In genomic region chr1:133367606-133368488, GRCm38 (mm10) we compare ENCODE assay signal across 9 mouse cellular contexts. TPM values are rescaled to one million over a fixed set of nuclear protein-coding genes. Genes with fewer than 3 reads are reported as not detected.
DNase-seq lines count a peak whose midpoint lies in the region; ATAC-seq and TF ChIP-seq lines count a peak whose summit lies in the region.
"Had no signal": no experiment of that assay in that cellular context is flagged by ENCODE, and none has a peak within 500 bp of the region (broad histone marks: within the 10 kb centered on the region; RNA-seq: fewer than 3 reads in every experiment).

No protein-coding gene starts in this region.

- peak; percentile 43 for DNase-seq in hindbrain, embryonic 10.5 days (ENCODE audit: low spot score)
- DNase-seq in hindbrain, embryonic 14.5 days (ENCODE audit: low spot score), result no peak
- DNase-seq in ES-E14 (ENCODE audit: low read depth, low spot score), result peak; percentile 88
- peak; percentile 59 for DNase-seq in embryo, embryonic 11 days
- peak; percentile 39 for DNase-seq in limb, embryonic 11.5 days (ENCODE audit: low spot score)
- DNase-seq in natural killer cell, adult 2 months (ENCODE audit: low spot score in 2 of 2), result no peak
- no peak for DNase-seq in layer of hippocampus, adult 8-10 months (ENCODE audit: low spot score in 2 of 2)

- H3K27ac ChIP-seq in hindbrain, embryonic 10.5 days, result peak overlapping the region; percentile 54
- no peak overlapping the region; the same call in 1 of the 2 replicates for H3K27ac ChIP-seq in hindbrain, embryonic 14.5 days
- peak overlapping the region; percentile 44; the same call in 1 of the 2 replicates for H3K27ac ChIP-seq in ES-E14 (ENCODE audit: insufficient read depth, low read depth, low read length, poor library complexity, severe bottlenecking)
- no peak overlapping the region for H3K27ac ChIP-seq in limb, embryonic 11.5 days (replicated peaks; ENCODE audit: low read depth, low read length)

- ATAC-seq in hindbrain, embryonic 14.5 days (ENCODE audit: low FRiP score), result no peak
- ATAC-seq in limb, embryonic 11.5 days (ENCODE audit: insufficient number of reproducible peaks, low FRiP score, low TSS enrichment, low read depth), result no peak
- ATAC-seq in monocyte, adult 5-6 weeks (replicated peaks; ENCODE audit: insufficient number of reproducible peaks, low FRiP score, low TSS enrichment, poor library complexity, severe bottlenecking), result no peak

- no peaks in the 10 kb centered on the region for H3K9me3 ChIP-seq in hindbrain, embryonic 10.5 days
- H3K9me3 ChIP-seq in hindbrain, embryonic 14.5 days (ENCODE audit: control insufficient read depth, low read length), result no peaks in the 10 kb centered on the region
- no peaks in the 10 kb centered on the region for H3K9me3 ChIP-seq in ES-E14 (ENCODE audit: control insufficient read depth, insufficient read depth, low read depth, low read length)
- H3K9me3 ChIP-seq in limb, embryonic 11.5 days (ENCODE audit: control insufficient read depth, low read length), result no peaks in the 10 kb centered on the region

- WGBS in hindbrain, embryonic 10.5 days, result 11% methylated on average over 11 of the region's 11 CpGs
- WGBS in hindbrain, embryonic 14.5 days, result 14% methylated on average over 11 of the region's 11 CpGs
- 5% methylated on average over 11 of the region's 11 CpGs for WGBS in limb, embryonic 11.5 days

- peaks cover 66% of the 10 kb centered on the region for H3K4me1 ChIP-seq in hindbrain, embryonic 10.5 days (replicated peaks)
- H3K4me1 ChIP-seq in hindbrain, embryonic 14.5 days (replicated peaks; ENCODE audit: control insufficient read depth, insufficient read depth, low read length), result peaks cover 26% of the 10 kb centered on the region
- peaks cover 2 to 31% of the 10 kb centered on the region in 2 experiments; a peak in 2 of 4 replicates for H3K4me1 ChIP-seq in ES-E14 (ENCODE audit: control insufficient read depth in 2 of 2, insufficient read depth in 2 of 2, low read length in 2 of 2, poor library complexity in 1 of 2)
- peaks cover 19% of the 10 kb centered on the region for H3K4me1 ChIP-seq in limb, embryonic 11.5 days (ENCODE audit: control insufficient read depth, insufficient read depth, low read length)

- in situ Hi-C loops in ES-E14 (cut with MboI; ENCODE audit: low sequenced_read_pairs in 2 of 2, unreplicated experiment in 2 of 2), result loop anchor here in 1 of 2 experiments (25.0 kb wide), 1 partner anchor 206 kb away; the partner anchor contains the start of gene Plekha6

- H3K9ac ChIP-seq in hindbrain, embryonic 14.5 days, result no peak overlapping the region
- H3K9ac ChIP-seq in ES-E14 (ENCODE audit: insufficient read depth, low read depth, low read length, poor library complexity, severe bottlenecking), result no peak overlapping the region
- 0 out of 2 replicates have a peak overlapping the region, but pooled peaks have one; percentile 27 for H3K9ac ChIP-seq in limb, embryonic 11.5 days (ENCODE audit: low read length)

- H3K4me2 ChIP-seq in hindbrain, embryonic 14.5 days (replicated peaks), result no peak overlapping the region
- peak overlapping the region; percentile 10; the same call in 1 of the 2 replicates for H3K4me2 ChIP-seq in limb, embryonic 11.5 days (ENCODE audit: low read depth, severe bottlenecking)

- H3K36me3 ChIP-seq in hindbrain, embryonic 10.5 days, result no peaks in the 10 kb centered on the region
- no peaks in the 10 kb centered on the region for H3K36me3 ChIP-seq in hindbrain, embryonic 14.5 days (replicated peaks; ENCODE audit: control insufficient read depth, insufficient read depth)
- H3K36me3 ChIP-seq in ES-E14 (ENCODE audit: control insufficient read depth, insufficient read depth, low read length, poor library complexity, severe bottlenecking), result no peaks in the 10 kb centered on the region
- no peaks in the 10 kb centered on the region for H3K36me3 ChIP-seq in limb, embryonic 11.5 days (ENCODE audit: control insufficient read depth, insufficient read depth, low read length)

- H3K4me3 ChIP-seq in hindbrain, embryonic 10.5 days, result peak overlapping the region; percentile 7
- H3K4me3 ChIP-seq in hindbrain, embryonic 14.5 days (replicated peaks; ENCODE audit: low read length), result no peak overlapping the region
- no peak overlapping the region for H3K4me3 ChIP-seq in ES-E14 (ENCODE audit: insufficient read depth in 1 of 2, low read depth in 1 of 2, low read length in 2 of 2, poor library complexity in 1 of 2, severe bottlenecking in 1 of 2)
- no peak overlapping the region for H3K4me3 ChIP-seq in limb, embryonic 11.5 days (ENCODE audit: low read depth, low read length)

- H3K27me3 ChIP-seq in hindbrain, embryonic 10.5 days (ENCODE audit: insufficient read depth, poor library complexity, severe bottlenecking), result peaks cover 44% of the 10 kb centered on the region
- H3K27me3 ChIP-seq in hindbrain, embryonic 14.5 days (ENCODE audit: control insufficient read depth, insufficient read depth, low read length), result peaks cover 15% of the 10 kb centered on the region
- peaks cover 16% of the 10 kb centered on the region for H3K27me3 ChIP-seq in limb, embryonic 11.5 days (ENCODE audit: control insufficient read depth, insufficient read depth, low read length)

TF ChIP-seq in ES-E14, 5 proteins besides CTCF, POLR2A, EP300 and RAD21:
- TF ChIP-seq HCFC1 (IDR thresholded peaks at IDR 0.05; ENCODE audit: borderline replicate concordance, insufficient read depth, low read length), result no peak
- no peak for TF ChIP-seq ZNF384 (IDR thresholded peaks at IDR 0.05; ENCODE audit: low read depth, low read length)
- no peak for TF ChIP-seq ZC3H11A (IDR thresholded peaks at IDR 0.05; ENCODE audit: borderline replicate concordance, low read depth, low read length)
- no peak for TF ChIP-seq CHD2 (IDR thresholded peaks at IDR 0.05; ENCODE audit: low read depth, low read length)
- no peak for TF ChIP-seq MAFK (IDR thresholded peaks at IDR 0.05; ENCODE audit: insufficient read depth, low read depth, low read length)
TF ChIP-seq in ES-E14: peak in this region for 0.

RNA-seq across cellular contexts. Expression of gene Etnk2, which starts 4.5 kb away (rescaled TPM):
- 2.9 and 4.1 TPM in 2 replicates for polyA plus RNA-seq in hindbrain, embryonic 10.5 days (2016; fragmentation: Nextera tagmentation; extraction: Ambion mirVana)
- polyA plus RNA-seq in hindbrain, embryonic 14.5 days (2014; fragmentation: Nextera tagmentation; extraction: Ambion mirVana), result 20.3 TPM in 2 replicates
- total RNA-seq in ES-E14 (2012; rRNA removed), result 4.8 and 7.4 TPM in 2 replicates
- 1.0 and 1.3 TPM in 2 replicates for polyA plus RNA-seq in limb, embryonic 11.5 days (2014; fragmentation: Nextera tagmentation; extraction: Ambion mirVana)
- total RNA-seq in layer of hippocampus, adult 8-10 months (2022), result 1 to 10 TPM; 2.0 to 3.3 (median 2.5) TPM
- 0.85 to 1.4 TPM in 2 of 3 replicates, not detected in the other for total RNA-seq in monocyte, adult 5-6 weeks (2017)

RNA-seq across cellular contexts. Expression of gene Ren1, which starts 17.5 kb away (rescaled TPM):
- 0.22 and 0.37 TPM in 2 replicates for polyA plus RNA-seq in hindbrain, embryonic 10.5 days (2016; fragmentation: Nextera tagmentation; extraction: Ambion mirVana)
- 7.3 and 11.1 TPM in 2 replicates for polyA plus RNA-seq in hindbrain, embryonic 14.5 days (2014; fragmentation: Nextera tagmentation; extraction: Ambion mirVana)
- 0.67 and 0.69 TPM in 2 replicates for total RNA-seq in ES-E14 (2012; rRNA removed)
- not detected in 2 replicates for polyA plus RNA-seq in limb, embryonic 11.5 days (2014; fragmentation: Nextera tagmentation; extraction: Ambion mirVana)
- not detected for total RNA-seq in layer of hippocampus, adult 8-10 months (2022)
- not detected in 3 replicates for total RNA-seq in monocyte, adult 5-6 weeks (2017)
- total RNA-seq: heart, adult 18-20 months had no signal

RNA-seq across cellular contexts. Expression of gene Kiss1, which starts 46.2 kb away (rescaled TPM):
- not detected in 2 replicates for polyA plus RNA-seq in hindbrain, embryonic 10.5 days (2016; fragmentation: Nextera tagmentation; extraction: Ambion mirVana)
- not detected in 2 replicates for polyA plus RNA-seq in hindbrain, embryonic 14.5 days (2014; fragmentation: Nextera tagmentation; extraction: Ambion mirVana)
- total RNA-seq in ES-E14 (2012; rRNA removed), result 0.79 TPM in 1 of 2 replicates, not detected in the other
- polyA plus RNA-seq in limb, embryonic 11.5 days (2014; fragmentation: Nextera tagmentation; extraction: Ambion mirVana), result not detected in 2 replicates
- total RNA-seq in layer of hippocampus, adult 8-10 months (2022), result not detected
- not detected in 3 replicates for total RNA-seq in monocyte, adult 5-6 weeks (2017)
- total RNA-seq: heart, adult 18-20 months had no signal

RNA-seq across cellular contexts. Expression of gene Sox13, which starts 56.3 kb away (rescaled TPM):
- polyA plus RNA-seq in hindbrain, embryonic 10.5 days (2016; fragmentation: Nextera tagmentation; extraction: Ambion mirVana), result 28.3 and 28.4 TPM in 2 replicates
- 5.8 and 6.0 TPM in 2 replicates for polyA plus RNA-seq in hindbrain, embryonic 14.5 days (2014; fragmentation: Nextera tagmentation; extraction: Ambion mirVana)
- total RNA-seq in ES-E14 (2012; rRNA removed), result 11.1 and 16.9 TPM in 2 replicates
- polyA plus RNA-seq in limb, embryonic 11.5 days (2014; fragmentation: Nextera tagmentation; extraction: Ambion mirVana), result 5.7 and 6.0 TPM in 2 replicates
- 10 to 100 TPM in 1 of 4 experiments, 1 to 10 TPM in 3; 9.3 to 13.7 (median 9.4) TPM for total RNA-seq in layer of hippocampus, adult 8-10 months (2022)
- total RNA-seq in monocyte, adult 5-6 weeks (2017), result not detected in 3 replicates

RNA-seq across cellular contexts. Expression of gene Golt1a, which starts 58.2 kb away (rescaled TPM):
- not detected in 2 replicates for polyA plus RNA-seq in hindbrain, embryonic 10.5 days (2016; fragmentation: Nextera tagmentation; extraction: Ambion mirVana)
- not detected in 2 replicates for polyA plus RNA-seq in hindbrain, embryonic 14.5 days (2014; fragmentation: Nextera tagmentation; extraction: Ambion mirVana)
- not detected in 2 replicates for total RNA-seq in ES-E14 (2012; rRNA removed)
- not detected in 2 replicates for polyA plus RNA-seq in limb, embryonic 11.5 days (2014; fragmentation: Nextera tagmentation; extraction: Ambion mirVana)
- total RNA-seq in layer of hippocampus, adult 8-10 months (2022), result not detected
- total RNA-seq in monocyte, adult 5-6 weeks (2017), result not detected in 3 replicates
- total RNA-seq: heart, adult 18-20 months had no signal

Comparison
In these comparisons a context has a peak if more than half of its experiments do, and no peak if none do; other contexts are left out.
1. DNase-seq: peak in hindbrain, embryonic 10.5 days (single experiment), ES-E14 (single experiment), embryo, embryonic 11 days (single experiment) and limb, embryonic 11.5 days (single experiment); none in hindbrain, embryonic 14.5 days (single experiment), natural killer cell, adult 2 months (0 of 2) and layer of hippocampus, adult 8-10 months (0 of 2).
2. H3K27ac ChIP-seq: peak in hindbrain, embryonic 10.5 days (single experiment) and ES-E14 (single experiment); none in hindbrain, embryonic 14.5 days (single experiment) and limb, embryonic 11.5 days (single experiment).